Mouse (Mus musculus) liver, embryonic 16.5 days (tissue): ENCODE measurements around the gene Exoc3l4. TPM values are rescaled to one million over a fixed set of nuclear protein-coding genes. Genes with fewer than 3 reads are reported as not detected.
A peak's percentile ranks its signal among the peaks of the same experiment; 100 is the strongest.

Experiments
- ATAC-seq: fragments of 200-750 bp; cut with Nextera tagmentation; 2 replicates; pipeline ENCODE4 v1.8.0; 2017; ENCODE audit warnings: low read depth, mild to moderate bottlenecking, moderate number of reproducible peaks, moderate library complexity
- H3K27ac ChIP-seq: fragments of 300-500 bp; sonication (generic); 2 replicates; pipeline ENCODE4 v1.5.1; 2014; ENCODE audit warnings: mild to moderate bottlenecking, low read length
- H3K27me3 ChIP-seq: fragments of 300-500 bp; sonication (generic); 2 replicates; pipeline ENCODE4 v1.6.1; 2014; ENCODE audit warnings: low read depth, low read length, mixed read lengths; ENCODE audit not compliant: control insufficient read depth, insufficient read depth
- H3K36me3 ChIP-seq: fragments of 300-500 bp; sonication (generic); 2 replicates; pipeline ENCODE4 v1.6.1; 2014; ENCODE audit warnings: mild to moderate bottlenecking; ENCODE audit not compliant: control insufficient read depth, insufficient read depth
- H3K4me1 ChIP-seq: fragments of 300-500 bp; sonication (generic); 2 replicates; pipeline ENCODE4 v1.6.1; 2014; ENCODE audit warnings: low read depth, low read length, mixed read lengths; ENCODE audit not compliant: control insufficient read depth
- H3K4me2 ChIP-seq: fragments of 300-500 bp; sonication (generic); 2 replicates; pipeline ENCODE4 v1.6.1; 2014; ENCODE audit warnings: low read depth, low read length, mixed read lengths
- H3K4me3 ChIP-seq: fragments of 300-500 bp; sonication (generic); 2 replicates; pipeline ENCODE4 v1.5.1; 2014; ENCODE audit warnings: low read depth, mild to moderate bottlenecking, low read length
- H3K9ac ChIP-seq: fragments of 300-500 bp; sonication (generic); 2 replicates; pipeline ENCODE4 v1.6.1; 2014; ENCODE audit warnings: low read depth, low read length
- H3K9me3 ChIP-seq: fragments of 300-500 bp; sonication (generic); replicated peaks from 2 replicates; pipeline ENCODE4 v1.6.1; 2016; ENCODE audit warnings: low read length; ENCODE audit not compliant: control insufficient read depth
- WGBS: fragments of 180-500 bp; shearing (Covaris S2); extraction: QIAGEN DNeasy Blood & Tissue Kit; methylation state at CpG from one replicate; pipeline ENCODE4 v1.1.7; 2014; ENCODE audit not compliant: insufficient replicate concordance; 5-methylcytosine and 5-hydroxymethylcytosine counted together
- polyA plus RNA-seq: library from polyadenylated mRNA; unstranded; fragments of >200 nt; fragmentation: Nextera tagmentation; extraction: Ambion mirVana; gene quantifications from 2 replicates; pipeline ENCODE4 v1.2.1, GENCODE M21; 2015

Gene Exoc3l4
- polyA plus RNA-seq, 1 experiment from 2014 or later: 28.5 TPM

GRCm38 (mm10) chr12:111468206-111468605 is 51.4 kb downstream of the Exoc3l4 start:
- Histone ChIP-seq H3K4me1 (no peaks in the 10 kb centered on the region; the same call in 1 of the 2 replicates), H3K27ac (no peak overlapping the region), H3K27me3 (peaks cover 3% of the 10 kb centered on the region), H3K4me2 (no peak overlapping the region), H3K36me3 (no peaks in the 10 kb centered on the region), H3K9ac (no peak overlapping the region), H3K4me3 (no peak overlapping the region), H3K9me3 (no peaks in the 10 kb centered on the region)
- WGBS: 68% methylated on average over 7 of the region's 7 CpGs
- no peak for ATAC-seq

- Histone ChIP-seq H3K9me3 (no peaks in the 10 kb centered on the region), H3K27me3 (peaks cover 3% of the 10 kb centered on the region; the same call in 1 of the 2 replicates), H3K4me1 (no peaks in the 10 kb centered on the region), H3K36me3 (no peaks in the 10 kb centered on the region), H3K4me3 (no peak overlapping the region), H3K27ac (no peak overlapping the region), H3K4me2 (no peak overlapping the region), H3K9ac (no peak overlapping the region)
- WGBS: 6% methylated on average over 8 of the region's 8 CpGs
- ATAC-seq: 0 out of 2 replicates have a peak, but pooled peaks have one; percentile 43
Observed at GRCm38 (mm10) chr12:111469507-111469906, 52.7 kb downstream of the Exoc3l4 start.

- H3K4me1 ChIP-seq: no peaks in the 10 kb centered on the region
- no peak overlapping the region for H3K9ac ChIP-seq
- no peak overlapping the region for H3K4me3 ChIP-seq
- H3K36me3 ChIP-seq: no peaks in the 10 kb centered on the region
- 21% methylated on average over 1 of the region's 1 CpGs for WGBS
- H3K27me3 ChIP-seq: peaks cover 3% of the 10 kb centered on the region; the same call in 1 of the 2 replicates
- no peak overlapping the region for H3K27ac ChIP-seq
- no peaks in the 10 kb centered on the region for H3K9me3 ChIP-seq
- no peak overlapping the region for H3K4me2 ChIP-seq
- ATAC-seq: no peak
Observed at GRCm38 (mm10) chr12:111471119-111471518, 54.3 kb downstream of the Exoc3l4 start.

GRCm38 (mm10) chr12:111471721-111472120 is 54.9 kb downstream of the Exoc3l4 start:
- Histone ChIP-seq H3K27ac (no peak overlapping the region), H3K4me2 (no peak overlapping the region), H3K9ac (no peak overlapping the region), H3K27me3 (peaks cover 3% of the 10 kb centered on the region; the same call in 1 of the 2 replicates), H3K36me3 (no peaks in the 10 kb centered on the region), H3K9me3 (no peaks in the 10 kb centered on the region), H3K4me1 (no peaks in the 10 kb centered on the region), H3K4me3 (no peak overlapping the region)
- no peak for ATAC-seq
- 49% methylated on average over 3 of the region's 3 CpGs for WGBS

GRCm38 (mm10) chr12:111472886-111473285 is 56.1 kb downstream of the Exoc3l4 start:
- no peaks in the 10 kb centered on the region for H3K36me3 ChIP-seq
- no peak overlapping the region for H3K4me2 ChIP-seq
- no peak overlapping the region for H3K9ac ChIP-seq
- 60% methylated on average over 5 of the region's 5 CpGs for WGBS
- H3K27ac ChIP-seq: no peak overlapping the region
- H3K4me3 ChIP-seq: no peak overlapping the region
- H3K9me3 ChIP-seq: no peaks in the 10 kb centered on the region
- H3K27me3 ChIP-seq: peaks cover 3% of the 10 kb centered on the region; the same call in 1 of the 2 replicates
- ATAC-seq: no peak
- no peaks in the 10 kb centered on the region for H3K4me1 ChIP-seq

- WGBS: 76% methylated on average over 3 of the region's 3 CpGs
- H3K4me2 ChIP-seq: no peak overlapping the region
- H3K9ac ChIP-seq: no peak overlapping the region
- H3K4me1 ChIP-seq: no peaks in the 10 kb centered on the region
- H3K4me3 ChIP-seq: no peak overlapping the region
- H3K9me3 ChIP-seq: no peaks in the 10 kb centered on the region
- peaks cover 7% of the 10 kb centered on the region for H3K27me3 ChIP-seq
- no peaks in the 10 kb centered on the region for H3K36me3 ChIP-seq
- no peak for ATAC-seq
- no peak overlapping the region for H3K27ac ChIP-seq
Observed at GRCm38 (mm10) chr12:111474384-111474783, 57.6 kb downstream of the Exoc3l4 start.

GRCm38 (mm10) chr12:111474893-111475643 is 58.3 kb downstream of the Exoc3l4 start:
- Histone ChIP-seq H3K4me2 (no peak overlapping the region), H3K27ac (no peak overlapping the region), H3K9ac (no peak overlapping the region), H3K4me1 (no peaks in the 10 kb centered on the region), H3K27me3 (peaks cover 9% of the 10 kb centered on the region), H3K36me3 (no peaks in the 10 kb centered on the region), H3K9me3 (no peaks in the 10 kb centered on the region), H3K4me3 (no peak overlapping the region)
- ATAC-seq: no peak
- 50% methylated on average over 8 of the region's 8 CpGs for WGBS

GRCm38 (mm10) chr12:111478924-111479323 is 62.1 kb downstream of the Exoc3l4 start:
- peaks cover 25% of the 10 kb centered on the region for H3K27me3 ChIP-seq
- ATAC-seq: no peak
- 48% methylated on average over 5 of the region's 5 CpGs for whole genome bisulfite sequencing

GRCm38 (mm10) chr12:111479917-111480316 is 63.1 kb downstream of the Exoc3l4 start:
- no peaks in the 10 kb centered on the region for H3K36me3 ChIP-seq
- ATAC-seq: no peak
- no peak overlapping the region for H3K27ac ChIP-seq
- H3K27me3 ChIP-seq: peaks cover 35% of the 10 kb centered on the region
- no peaks in the 10 kb centered on the region for H3K4me1 ChIP-seq
- WGBS: 41% methylated on average over 2 of the region's 2 CpGs
- no peak overlapping the region for H3K4me3 ChIP-seq
- no peak overlapping the region for H3K9ac ChIP-seq
- no peak overlapping the region for H3K4me2 ChIP-seq
- H3K9me3 ChIP-seq: no peaks in the 10 kb centered on the region

More at GRCm38 (mm10) chr12:111478924-111479323, 62.1 kb downstream of the Exoc3l4 start:
- Histone ChIP-seq H3K27ac (no peak overlapping the region), H3K4me2 (no peak overlapping the region), H3K9ac (no peak overlapping the region), H3K36me3 (no peaks in the 10 kb centered on the region), H3K4me3 (no peak overlapping the region), H3K4me1 (no peaks in the 10 kb centered on the region), H3K9me3 (no peaks in the 10 kb centered on the region)
